Mouse (Mus musculus): Measurements from ENCODE around the gene Rnf11. TPM values are rescaled to one million over a fixed set of nuclear protein-coding genes. Genes with fewer than 3 reads are reported as not detected.
A peak's percentile ranks its signal among the peaks of the same experiment; 100 is the strongest.
"Not testable (repeated sequence)": the region's sequence is repeated elsewhere in the genome, so short reads cannot be mapped to it uniquely, and the experiment has no call there.

Rnf11 gene
- polyA plus RNA-seq, 1 experiment from 2014 or later, result 99.2 TPM

DNA sequence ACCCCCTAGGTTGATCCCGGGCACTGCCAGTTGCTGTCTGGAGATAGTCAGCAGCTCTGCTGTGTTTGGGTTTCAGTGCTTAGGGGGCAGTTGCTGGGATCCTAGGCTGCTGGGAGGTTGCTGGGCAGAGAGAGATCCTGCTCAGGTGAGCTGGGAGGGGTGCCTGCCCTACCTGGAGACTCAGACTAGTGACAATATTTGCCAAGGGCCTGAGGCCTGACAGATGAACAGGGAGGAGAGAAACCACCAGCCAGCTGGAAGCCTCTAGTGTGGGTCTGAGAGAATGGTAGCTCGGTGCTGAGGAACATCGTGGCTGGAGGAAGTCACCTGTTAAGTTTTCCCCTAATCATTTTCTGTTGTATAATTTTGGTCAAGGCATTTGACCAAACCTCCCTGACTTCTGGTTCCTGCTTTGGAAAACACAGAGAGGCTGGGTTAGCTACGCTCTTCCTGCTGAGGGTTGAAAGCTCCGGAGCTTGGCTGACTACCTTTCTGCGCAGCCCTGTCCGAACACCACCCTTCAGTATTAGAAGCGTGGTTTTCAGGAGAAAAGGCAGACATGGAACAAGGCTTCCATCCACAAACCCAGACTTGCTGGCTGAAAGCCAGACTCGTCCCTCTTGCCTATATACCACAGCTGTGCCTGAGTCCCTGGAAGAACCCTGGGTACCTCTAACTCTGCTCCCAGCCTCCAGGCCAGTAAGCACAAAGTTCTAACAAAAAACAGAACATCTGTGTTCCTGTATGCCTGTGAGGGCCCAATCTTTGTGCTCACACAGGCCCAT, 76.6 kb downstream of the Rnf11 start:
- no peak for DNase-seq (ENCODE audit: low spot score)
- 82% methylated on average over 9 of the region's 9 CpGs for WGBS
- no peak for ATAC-seq (ENCODE audit: low FRiP score)
- peaks cover 7% of the 10 kb centered on the region for H3K4me1 ChIP-seq (replicated peaks; ENCODE audit: control insufficient read depth, insufficient read depth, low read length)
- no peaks in the 10 kb centered on the region for H3K36me3 ChIP-seq (replicated peaks; ENCODE audit: control insufficient read depth, insufficient read depth)
- no peaks in the 10 kb centered on the region for H3K27me3 ChIP-seq (ENCODE audit: control insufficient read depth, insufficient read depth, low read length)
- no peak overlapping the region for H3K9ac ChIP-seq
- no peak overlapping the region for H3K27ac ChIP-seq
- no peaks in the 10 kb centered on the region for H3K9me3 ChIP-seq (ENCODE audit: control insufficient read depth, low read length)
- H3K4me2 ChIP-seq (replicated peaks), result peak overlapping the region; percentile 98; the same call in 1 of the 2 replicates
- no peak overlapping the region for H3K4me3 ChIP-seq (replicated peaks; ENCODE audit: low read length)

DNA sequence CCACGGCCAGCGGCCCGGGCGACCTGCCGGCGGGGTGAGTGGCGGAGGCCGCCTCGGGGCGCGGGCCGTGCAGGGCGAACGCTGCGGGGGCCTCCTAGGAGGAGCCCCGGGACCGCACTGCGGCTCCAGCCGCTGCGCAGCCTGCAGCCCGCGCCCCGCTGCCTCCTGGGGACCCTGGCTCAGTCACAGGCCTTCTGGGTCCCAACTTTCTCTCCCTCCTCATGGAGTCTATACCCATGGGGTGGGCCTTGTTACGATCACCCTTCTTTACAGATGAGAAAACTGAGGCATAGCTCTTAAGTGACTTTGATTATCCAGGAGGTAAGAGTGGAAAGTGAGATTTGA, 77.4 kb downstream of the Rnf11 start:
- DNase-seq (ENCODE audit: low spot score) (no peak), ATAC-seq (ENCODE audit: low FRiP score) (no peak)
- H3K9ac ChIP-seq, result peak overlapping the region; percentile 77
- no peak overlapping the region for H3K27ac ChIP-seq
- WGBS, result 3% methylated on average over 24 of the region's 24 CpGs
- H3K4me2 ChIP-seq (replicated peaks), result peak overlapping the region; percentile 98
- peak overlapping the region; percentile 75 for H3K4me3 ChIP-seq (replicated peaks; ENCODE audit: low read length)
- H3K4me1 ChIP-seq (replicated peaks; ENCODE audit: control insufficient read depth, insufficient read depth, low read length), result peaks cover 7% of the 10 kb centered on the region
- H3K36me3 ChIP-seq (replicated peaks; ENCODE audit: control insufficient read depth, insufficient read depth), result no peaks in the 10 kb centered on the region
- H3K27me3 ChIP-seq (ENCODE audit: control insufficient read depth, insufficient read depth, low read length), result no peaks in the 10 kb centered on the region
- no peaks in the 10 kb centered on the region for H3K9me3 ChIP-seq (ENCODE audit: control insufficient read depth, low read length)

DNA sequence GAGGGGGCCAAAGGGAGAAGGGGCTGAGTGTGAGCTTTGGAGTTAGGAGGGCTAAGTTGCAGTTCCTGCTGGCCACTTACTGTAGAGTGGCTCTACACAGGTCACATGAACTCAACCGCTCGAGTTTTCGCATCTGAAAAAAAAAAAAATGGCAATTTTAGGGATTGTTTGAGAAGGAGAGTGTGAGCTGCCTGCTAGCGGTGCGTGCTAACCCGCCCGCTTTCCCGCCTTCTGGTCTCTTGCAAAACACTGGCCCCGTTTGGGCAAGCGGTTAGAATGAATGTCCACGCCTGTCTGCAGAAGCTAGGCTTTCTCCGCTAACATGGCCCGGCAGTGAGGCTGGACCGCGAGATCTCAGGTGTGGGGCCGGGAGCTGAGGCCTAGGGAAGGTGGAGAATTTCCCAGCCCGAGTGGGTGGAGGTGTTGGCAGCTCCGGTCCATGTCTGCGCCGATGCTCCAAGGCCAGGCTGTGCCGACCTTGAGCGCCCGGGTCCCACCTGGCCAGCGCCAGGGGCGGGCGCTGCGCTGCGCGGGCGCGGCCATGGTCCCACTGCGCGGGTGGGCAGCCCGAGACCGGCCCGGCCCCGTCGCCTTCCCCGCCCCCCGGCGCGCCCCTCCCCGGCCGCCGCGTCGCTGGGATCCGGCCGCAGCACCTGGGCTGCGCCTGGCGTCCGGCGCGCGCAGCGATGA, 77.9 kb downstream of the Rnf11 start, which contains the start of gene Ttc39a:
Gene Ttc39a, plus strand, starts transcription at position 138 of the 690 bp plus-strand sequence.
- H3K9ac ChIP-seq, result peak within 1 kb of the TSS; percentile 77
- H3K36me3 ChIP-seq (replicated peaks; ENCODE audit: control insufficient read depth, insufficient read depth), result no peaks in the 10 kb centered on the region
- H3K4me2 ChIP-seq (replicated peaks), result peak within 1 kb of the TSS; percentile 98
- ATAC-seq (ENCODE audit: low FRiP score), result peak; percentile 72
- under 1% methylated on average over 49 of the region's 56 CpGs for WGBS
- no peaks in the 10 kb centered on the region for H3K9me3 ChIP-seq (ENCODE audit: control insufficient read depth, low read length)
- H3K27ac ChIP-seq, result no peak within 1 kb of the TSS
- H3K27me3 ChIP-seq (ENCODE audit: control insufficient read depth, insufficient read depth, low read length), result no peaks in the 10 kb centered on the region
- peak; percentile 42 for DNase-seq (ENCODE audit: low spot score)
- H3K4me3 ChIP-seq (replicated peaks; ENCODE audit: low read length), result peak within 1 kb of the TSS; percentile 75
- peaks cover 7% of the 10 kb centered on the region for H3K4me1 ChIP-seq (replicated peaks; ENCODE audit: control insufficient read depth, insufficient read depth, low read length)

GRCm38 (mm10) chr4:109406054-109406485, 78.5 kb downstream of the Rnf11 start:
- Histone ChIP-seq H3K9me3 (ENCODE audit: control insufficient read depth, low read length) (no peaks in the 10 kb centered on the region), H3K27me3 (ENCODE audit: control insufficient read depth, insufficient read depth, low read length) (no peaks in the 10 kb centered on the region), H3K4me3 (replicated peaks; ENCODE audit: low read length) (peak overlapping the region; percentile 75), H3K27ac (no peak overlapping the region), H3K4me1 (replicated peaks; ENCODE audit: control insufficient read depth, insufficient read depth, low read length) (peaks cover 7% of the 10 kb centered on the region), H3K36me3 (replicated peaks; ENCODE audit: control insufficient read depth, insufficient read depth) (no peaks in the 10 kb centered on the region), H3K9ac (peak overlapping the region; percentile 77), H3K4me2 (replicated peaks) (peak overlapping the region; percentile 98)
- WGBS, result 7% methylated on average over 3 of the region's 3 CpGs
- ATAC-seq (ENCODE audit: low FRiP score) (peak; percentile 33; the same call in 1 of the 2 replicates), DNase-seq (ENCODE audit: low spot score) (peak; percentile 42)

GRCm38 (mm10) chr4:109405415-109405814, 79.1 kb downstream of the Rnf11 start:
- Histone ChIP-seq H3K36me3 (replicated peaks; ENCODE audit: control insufficient read depth, insufficient read depth) (no peaks in the 10 kb centered on the region), H3K27ac (no peak overlapping the region), H3K4me1 (replicated peaks; ENCODE audit: control insufficient read depth, insufficient read depth, low read length) (peaks cover 7% of the 10 kb centered on the region), H3K9ac (no peak overlapping the region), H3K4me3 (replicated peaks; ENCODE audit: low read length) (no peak overlapping the region), H3K27me3 (ENCODE audit: control insufficient read depth, insufficient read depth, low read length) (no peaks in the 10 kb centered on the region), H3K4me2 (replicated peaks) (peak overlapping the region; percentile 98; the same call in 1 of the 2 replicates), H3K9me3 (ENCODE audit: control insufficient read depth, low read length) (no peaks in the 10 kb centered on the region)
- ATAC-seq (ENCODE audit: low FRiP score), result no peak
- WGBS, result 43% methylated on average over 8 of the region's 8 CpGs
- no peak for DNase-seq (ENCODE audit: low spot score)

GRCm38 (mm10) chr4:109404908-109405307, 79.6 kb downstream of the Rnf11 start:
- DNase-seq (ENCODE audit: low spot score); H3K4me1 ChIP-seq (replicated peaks; ENCODE audit: control insufficient read depth, insufficient read depth, low read length); H3K27ac ChIP-seq; H3K36me3 ChIP-seq (replicated peaks; ENCODE audit: control insufficient read depth, insufficient read depth); ATAC-seq (ENCODE audit: low FRiP score); H3K27me3 ChIP-seq (ENCODE audit: control insufficient read depth, insufficient read depth, low read length); H3K9ac ChIP-seq; H3K9me3 ChIP-seq (ENCODE audit: control insufficient read depth, low read length); H3K4me3 ChIP-seq (replicated peaks; ENCODE audit: low read length); H3K4me2 ChIP-seq (replicated peaks): not testable (repeated sequence)
- 88% methylated on average over 3 of the region's 3 CpGs for WGBS

GRCm38 (mm10) chr4:109401176-109401689, 83.3 kb downstream of the Rnf11 start:
- Histone ChIP-seq H3K4me1 (replicated peaks; ENCODE audit: control insufficient read depth, insufficient read depth, low read length) (peaks cover 3% of the 10 kb centered on the region), H3K27ac (no peak overlapping the region), H3K36me3 (replicated peaks; ENCODE audit: control insufficient read depth, insufficient read depth) (no peaks in the 10 kb centered on the region), H3K4me3 (replicated peaks; ENCODE audit: low read length) (no peak overlapping the region), H3K9ac (no peak overlapping the region), H3K4me2 (replicated peaks) (no peak overlapping the region), H3K27me3 (ENCODE audit: control insufficient read depth, insufficient read depth, low read length) (no peaks in the 10 kb centered on the region), H3K9me3 (ENCODE audit: control insufficient read depth, low read length) (no peaks in the 10 kb centered on the region)
- ATAC-seq (ENCODE audit: low FRiP score) (no peak), DNase-seq (ENCODE audit: low spot score) (no peak)
- 81% methylated on average over 5 of the region's 5 CpGs for WGBS

Other genes with a start within 250 kb of the Rnf11 start
- 77.9 and 89.6 TPM in 2 replicates for gene Eps15, start 204.5 kb downstream of the Rnf11 start, polyA plus RNA-seq (2014; fragmentation: Nextera tagmentation; extraction: Ambion mirVana)
- gene Ttc39a, start 78.1 kb downstream of the Rnf11 start, polyA plus RNA-seq (2014; fragmentation: Nextera tagmentation; extraction: Ambion mirVana), result 3.3 and 3.5 TPM in 2 replicates
- not detected in 2 replicates for gene 4930522H14Rik, start 46.6 kb upstream of the Rnf11 start, polyA plus RNA-seq (2014; fragmentation: Nextera tagmentation; extraction: Ambion mirVana)
- gene Cdkn2c, start 182.5 kb upstream of the Rnf11 start, polyA plus RNA-seq (2014; fragmentation: Nextera tagmentation; extraction: Ambion mirVana), result 2.8 and 3.7 TPM in 2 replicates
- 47.1 and 50.7 TPM in 2 replicates for gene Faf1, start 191.9 kb upstream of the Rnf11 start, polyA plus RNA-seq (2014; fragmentation: Nextera tagmentation; extraction: Ambion mirVana)